Mouse (Mus musculus): ENCODE data around the gene 1700018F24Rik. TPM values are rescaled to one million over a fixed set of nuclear protein-coding genes. Genes with fewer than 3 reads are reported as not detected.

1700018F24Rik gene
- total RNA-seq, 1 experiment, result not detected

- Histone ChIP-seq H3K9ac (ENCODE audit: insufficient read depth, low read depth, low read length, poor library complexity, severe bottlenecking) (no peak overlapping the region), H3K4me3 (ENCODE audit: insufficient read depth in 1 of 2, low read depth in 1 of 2, low read length in 2 of 2, poor library complexity in 1 of 2, severe bottlenecking in 1 of 2) (no peak overlapping the region), H3K27ac (ENCODE audit: insufficient read depth, low read depth, low read length, poor library complexity, severe bottlenecking) (no peak overlapping the region; the same call in 1 of the 2 replicates), H3K4me1 (ENCODE audit: control insufficient read depth in 2 of 2, insufficient read depth in 2 of 2, low read length in 2 of 2, poor library complexity in 1 of 2) (peaks cover 0 to 9% of the 10 kb centered on the region in 2 experiments; a peak in 1 of 4 replicates), H3K36me3 (ENCODE audit: control insufficient read depth, insufficient read depth, low read length, poor library complexity, severe bottlenecking) (no peaks in the 10 kb centered on the region), H3K9me3 (ENCODE audit: control insufficient read depth, insufficient read depth, low read depth, low read length) (no peaks in the 10 kb centered on the region)
- no peak for TF ChIP-seq MAFK (IDR thresholded peaks at IDR 0.05; ENCODE audit: insufficient read depth, low read depth, low read length)
- no peak for TF ChIP-seq CHD2 (IDR thresholded peaks at IDR 0.05; ENCODE audit: low read depth, low read length)
- no peak for TF ChIP-seq ZNF384 (IDR thresholded peaks at IDR 0.05; ENCODE audit: low read depth, low read length)
- TF ChIP-seq ZC3H11A (IDR thresholded peaks at IDR 0.05; ENCODE audit: borderline replicate concordance, low read depth, low read length), result no peak
- TF ChIP-seq HCFC1 (IDR thresholded peaks at IDR 0.05; ENCODE audit: borderline replicate concordance, insufficient read depth, low read length), result no peak
- in situ Hi-C loops (cut with MboI; ENCODE audit: low sequenced_read_pairs in 2 of 2, unreplicated experiment in 2 of 2), result no loop called here
- no peak for DNase-seq (ENCODE audit: low read depth, low spot score)
Observed at GRCm38 (mm10) chr5:145064765-145065340, 22.1 kb downstream of the 1700018F24Rik start.

GRCm38 (mm10) chr5:145068863-145069262, 26.1 kb downstream of the 1700018F24Rik start:
- no peak for DNase-seq (ENCODE audit: low read depth, low spot score)
- H3K36me3 ChIP-seq (ENCODE audit: control insufficient read depth, insufficient read depth, low read length, poor library complexity, severe bottlenecking), result no peaks in the 10 kb centered on the region
- H3K4me1 ChIP-seq (ENCODE audit: control insufficient read depth in 2 of 2, insufficient read depth in 2 of 2, low read length in 2 of 2, poor library complexity in 1 of 2), result peaks cover 0 to 9% of the 10 kb centered on the region in 2 experiments; a peak in 1 of 4 replicates
- H3K4me3 ChIP-seq (ENCODE audit: insufficient read depth in 1 of 2, low read depth in 1 of 2, low read length in 2 of 2, poor library complexity in 1 of 2, severe bottlenecking in 1 of 2), result no peak overlapping the region
- TF ChIP-seq ZC3H11A (IDR thresholded peaks at IDR 0.05; ENCODE audit: borderline replicate concordance, low read depth, low read length) (no peak), ZNF384 (IDR thresholded peaks at IDR 0.05; ENCODE audit: low read depth, low read length) (no peak), MAFK (IDR thresholded peaks at IDR 0.05; ENCODE audit: insufficient read depth, low read depth, low read length) (no peak), HCFC1 (IDR thresholded peaks at IDR 0.05; ENCODE audit: borderline replicate concordance, insufficient read depth, low read length) (no peak), CHD2 (IDR thresholded peaks at IDR 0.05; ENCODE audit: low read depth, low read length) (no peak)
- H3K9ac ChIP-seq (ENCODE audit: insufficient read depth, low read depth, low read length, poor library complexity, severe bottlenecking), result no peak overlapping the region
- no peaks in the 10 kb centered on the region for H3K9me3 ChIP-seq (ENCODE audit: control insufficient read depth, insufficient read depth, low read depth, low read length)
- in situ Hi-C loops (cut with MboI; ENCODE audit: low sequenced_read_pairs in 2 of 2, unreplicated experiment in 2 of 2), result no loop called here
- H3K27ac ChIP-seq (ENCODE audit: insufficient read depth, low read depth, low read length, poor library complexity, severe bottlenecking), result no peak overlapping the region

GRCm38 (mm10) chr5:145069707-145070106, 26.9 kb downstream of the 1700018F24Rik start:
- no peak overlapping the region for H3K27ac ChIP-seq (ENCODE audit: insufficient read depth, low read depth, low read length, poor library complexity, severe bottlenecking)
- peaks cover 0 to 9% of the 10 kb centered on the region in 2 experiments; a peak in 1 of 4 replicates for H3K4me1 ChIP-seq (ENCODE audit: control insufficient read depth in 2 of 2, insufficient read depth in 2 of 2, low read length in 2 of 2, poor library complexity in 1 of 2)
- H3K4me3 ChIP-seq (ENCODE audit: insufficient read depth in 1 of 2, low read depth in 1 of 2, low read length in 2 of 2, poor library complexity in 1 of 2, severe bottlenecking in 1 of 2), result no peak overlapping the region
- no peak for TF ChIP-seq CHD2 (IDR thresholded peaks at IDR 0.05; ENCODE audit: low read depth, low read length)
- TF ChIP-seq MAFK (IDR thresholded peaks at IDR 0.05; ENCODE audit: insufficient read depth, low read depth, low read length), result no peak
- no peak for TF ChIP-seq HCFC1 (IDR thresholded peaks at IDR 0.05; ENCODE audit: borderline replicate concordance, insufficient read depth, low read length)
- peak; percentile 49; the same call in 1 of the 2 replicates for TF ChIP-seq ZC3H11A (IDR thresholded peaks at IDR 0.05; ENCODE audit: borderline replicate concordance, low read depth, low read length)
- no peak for TF ChIP-seq ZNF384 (IDR thresholded peaks at IDR 0.05; ENCODE audit: low read depth, low read length)
- no peaks in the 10 kb centered on the region for H3K36me3 ChIP-seq (ENCODE audit: control insufficient read depth, insufficient read depth, low read length, poor library complexity, severe bottlenecking)
- in situ Hi-C loops (cut with MboI; ENCODE audit: low sequenced_read_pairs in 2 of 2, unreplicated experiment in 2 of 2), result loop anchor here in 1 of 2 experiments (5.0 kb wide), 1 partner anchor 67 kb away; no protein-coding TSS in a partner anchor
- H3K9ac ChIP-seq (ENCODE audit: insufficient read depth, low read depth, low read length, poor library complexity, severe bottlenecking), result no peak overlapping the region
- peak; percentile 84 for DNase-seq (ENCODE audit: low read depth, low spot score)
- no peaks in the 10 kb centered on the region for H3K9me3 ChIP-seq (ENCODE audit: control insufficient read depth, insufficient read depth, low read depth, low read length)

GRCm38 (mm10) chr5:145071342-145071741, 28.6 kb downstream of the 1700018F24Rik start:
- H3K9ac ChIP-seq (ENCODE audit: insufficient read depth, low read depth, low read length, poor library complexity, severe bottlenecking), result no peak overlapping the region
- 0 out of 4 replicates have a peak, but pooled peaks cover 0 to 3% of the 10 kb centered on the region in 2 experiments for H3K4me1 ChIP-seq (ENCODE audit: control insufficient read depth in 2 of 2, insufficient read depth in 2 of 2, low read length in 2 of 2, poor library complexity in 1 of 2)
- in situ Hi-C loops (cut with MboI; ENCODE audit: low sequenced_read_pairs in 2 of 2, unreplicated experiment in 2 of 2), result loop anchor here in 1 of 2 experiments (5.0 kb wide), 1 partner anchor 69 kb away; no protein-coding TSS in a partner anchor
- no peak for TF ChIP-seq CHD2 (IDR thresholded peaks at IDR 0.05; ENCODE audit: low read depth, low read length)
- TF ChIP-seq HCFC1 (IDR thresholded peaks at IDR 0.05; ENCODE audit: borderline replicate concordance, insufficient read depth, low read length), result no peak
- H3K36me3 ChIP-seq (ENCODE audit: control insufficient read depth, insufficient read depth, low read length, poor library complexity, severe bottlenecking), result no peaks in the 10 kb centered on the region
- DNase-seq (ENCODE audit: low read depth, low spot score), result peak; percentile 79
- H3K4me3 ChIP-seq (ENCODE audit: insufficient read depth in 1 of 2, low read depth in 1 of 2, low read length in 2 of 2, poor library complexity in 1 of 2, severe bottlenecking in 1 of 2), result no peak overlapping the region
- H3K9me3 ChIP-seq (ENCODE audit: control insufficient read depth, insufficient read depth, low read depth, low read length), result no peaks in the 10 kb centered on the region
- no peak overlapping the region for H3K27ac ChIP-seq (ENCODE audit: insufficient read depth, low read depth, low read length, poor library complexity, severe bottlenecking)
